Mouse (Mus musculus): ENCODE results near the gene Nfu1. TPM values are rescaled to one million over a fixed set of nuclear protein-coding genes. Genes with fewer than 3 reads are reported as not detected.

Nfu1 gene
- 187 and 338 TPM in 2 replicates for total RNA-seq (2014; rRNA removed)
- polyA plus RNA-seq (2015; fragmentation: Nextera tagmentation; extraction: Ambion mirVana) = 166 and 167 TPM in 2 replicates

DNA sequence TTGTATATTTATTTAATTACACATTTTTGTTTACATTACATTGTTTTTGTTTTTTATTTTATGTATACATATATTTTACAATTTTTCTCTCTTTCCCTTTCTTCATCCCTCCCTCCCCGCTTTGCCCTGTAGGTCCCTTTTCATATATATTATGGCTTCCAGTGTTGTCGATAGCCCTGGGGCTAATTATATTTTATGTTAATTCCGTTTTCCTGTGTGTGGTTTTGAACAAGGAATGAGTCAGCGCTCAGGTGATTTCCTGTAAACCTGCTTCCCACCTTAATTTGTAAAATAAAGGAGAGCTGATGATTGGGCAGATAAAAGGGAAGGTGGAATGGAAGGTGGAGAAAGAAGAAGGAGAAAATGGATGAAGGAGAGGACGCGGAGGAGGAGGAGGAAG is at the start of gene Nfu1:
Gene Nfu1, plus strand, starts transcription at position 350 of the 400 bp plus-strand sequence.
- ATAC-seq (no peak), DNase-seq (ENCODE audit: low spot score) (no peak)
- H3K27ac ChIP-seq = peak within 1 kb of the TSS; percentile 90
- H3K9me3 ChIP-seq (ENCODE audit: low read length) = no peaks in the 10 kb centered on the region
- TF ChIP-seq CTCF (IDR thresholded peaks at IDR 0.05; ENCODE audit: low read depth) = no peak
- peak within 1 kb of the TSS; percentile 57 for H3K4me2 ChIP-seq (ENCODE audit: low read depth, low read length)
- peak within 1 kb of the TSS; percentile 96 for H3K9ac ChIP-seq (replicated peaks; ENCODE audit: low read length)
- 78% methylated on average over 6 of the region's 6 CpGs for WGBS
- H3K4me3 ChIP-seq (ENCODE audit: low read length) = peak within 1 kb of the TSS; percentile 88
- H3K27me3 ChIP-seq (ENCODE audit: insufficient read depth, low read length) = no peaks in the 10 kb centered on the region
- H3K4me1 ChIP-seq (ENCODE audit: insufficient read depth, low read length) = peaks cover 5% of the 10 kb centered on the region; the same call in 1 of the 2 replicates
- no peaks in the 10 kb centered on the region for H3K36me3 ChIP-seq (ENCODE audit: insufficient read depth, low read length)

- H3K27ac ChIP-seq = no peak overlapping the region
- ATAC-seq = no peak
- H3K9me3 ChIP-seq (ENCODE audit: low read length) = no peaks in the 10 kb centered on the region
- H3K27me3 ChIP-seq (ENCODE audit: insufficient read depth, low read length) = no peaks in the 10 kb centered on the region
- TF ChIP-seq CTCF (IDR thresholded peaks at IDR 0.05; ENCODE audit: low read depth) = no peak
- no peak overlapping the region for H3K9ac ChIP-seq (replicated peaks; ENCODE audit: low read length)
- 89% methylated on average over 7 of the region's 7 CpGs for WGBS
- no peak overlapping the region for H3K4me2 ChIP-seq (ENCODE audit: low read depth, low read length)
- no peak for DNase-seq (ENCODE audit: low spot score)
- H3K36me3 ChIP-seq (ENCODE audit: insufficient read depth, low read length) = peaks cover 62% of the 10 kb centered on the region
- H3K4me1 ChIP-seq (ENCODE audit: insufficient read depth, low read length) = no peaks in the 10 kb centered on the region
- no peak overlapping the region for H3K4me3 ChIP-seq (ENCODE audit: low read length)
Measured at GRCm38 (mm10) chr6:86963987-86964685, 44.9 kb upstream of the Nfu1 start.

- 89% methylated on average over 2 of the region's 2 CpGs for WGBS
Measured at GRCm38 (mm10) chr6:86967166-86967565, 41.9 kb upstream of the Nfu1 start.

DNA sequence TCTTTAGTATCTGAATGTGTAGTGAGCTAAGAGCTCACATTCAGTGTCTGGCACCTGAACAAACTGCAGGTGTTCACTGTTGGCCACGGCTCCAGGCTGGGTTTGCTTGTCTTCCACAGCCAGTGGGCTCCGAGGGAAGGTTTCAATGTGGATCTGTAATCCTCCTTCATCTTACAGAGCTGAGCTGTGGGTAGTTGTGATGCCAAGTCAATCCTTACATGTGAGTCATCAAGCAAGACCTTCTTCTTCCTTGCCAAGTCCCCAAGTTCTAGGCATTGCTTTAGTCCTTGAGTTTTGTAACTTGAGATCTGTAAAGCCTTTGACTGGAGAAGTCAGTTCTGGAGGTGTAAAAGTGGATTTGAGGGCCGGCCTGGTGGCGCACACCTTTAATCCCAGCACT is 35.1 kb upstream of the Nfu1 start:
- peaks cover 35% of the 10 kb centered on the region for H3K36me3 ChIP-seq (ENCODE audit: insufficient read depth, low read length)
- no peak for TF ChIP-seq CTCF (IDR thresholded peaks at IDR 0.05; ENCODE audit: low read depth)
- ATAC-seq (no peak), DNase-seq (ENCODE audit: low spot score) (no peak)
- H3K4me1 ChIP-seq (ENCODE audit: insufficient read depth, low read length) = no peaks in the 10 kb centered on the region
- H3K9me3 ChIP-seq (ENCODE audit: low read length) = no peaks in the 10 kb centered on the region
- H3K27me3 ChIP-seq (ENCODE audit: insufficient read depth, low read length) = no peaks in the 10 kb centered on the region
- H3K27ac ChIP-seq = no peak overlapping the region
- WGBS = 95% methylated on average over 4 of the region's 4 CpGs
- no peak overlapping the region for H3K9ac ChIP-seq (replicated peaks; ENCODE audit: low read length)
- H3K4me3 ChIP-seq (ENCODE audit: low read length) = no peak overlapping the region
- no peak overlapping the region for H3K4me2 ChIP-seq (ENCODE audit: low read depth, low read length)

More at GRCm38 (mm10) chr6:86967166-86967565, 41.9 kb upstream of the Nfu1 start:
- Histone ChIP-seq H3K4me3 (ENCODE audit: low read length) (no peak overlapping the region), H3K9me3 (ENCODE audit: low read length) (no peaks in the 10 kb centered on the region), H3K9ac (replicated peaks; ENCODE audit: low read length) (no peak overlapping the region), H3K27ac (no peak overlapping the region), H3K4me1 (ENCODE audit: insufficient read depth, low read length) (no peaks in the 10 kb centered on the region), H3K4me2 (ENCODE audit: low read depth, low read length) (no peak overlapping the region), H3K36me3 (ENCODE audit: insufficient read depth, low read length) (peaks cover 61% of the 10 kb centered on the region), H3K27me3 (ENCODE audit: insufficient read depth, low read length) (no peaks in the 10 kb centered on the region)
- TF ChIP-seq CTCF (IDR thresholded peaks at IDR 0.05; ENCODE audit: low read depth) = no peak
- no peak for DNase-seq (ENCODE audit: low spot score)
- no peak for ATAC-seq

- DNase-seq (ENCODE audit: low spot score) (no peak), ATAC-seq (no peak)
- Histone ChIP-seq H3K27me3 (ENCODE audit: insufficient read depth, low read length) (no peaks in the 10 kb centered on the region), H3K9me3 (ENCODE audit: low read length) (no peaks in the 10 kb centered on the region), H3K4me1 (ENCODE audit: insufficient read depth, low read length) (no peaks in the 10 kb centered on the region), H3K36me3 (ENCODE audit: insufficient read depth, low read length) (peaks cover 27% of the 10 kb centered on the region), H3K9ac (replicated peaks; ENCODE audit: low read length) (no peak overlapping the region), H3K4me2 (ENCODE audit: low read depth, low read length) (no peak overlapping the region), H3K4me3 (ENCODE audit: low read length) (no peak overlapping the region), H3K27ac (no peak overlapping the region)
- WGBS = 87% methylated on average over 8 of the region's 8 CpGs
- no peak for TF ChIP-seq CTCF (IDR thresholded peaks at IDR 0.05; ENCODE audit: low read depth)
Measured at GRCm38 (mm10) chr6:86978156-86978908, 30.7 kb upstream of the Nfu1 start.

GRCm38 (mm10) chr6:86978909-86979265 is 30.1 kb upstream of the Nfu1 start:
- no peak for TF ChIP-seq CTCF (IDR thresholded peaks at IDR 0.05; ENCODE audit: low read depth)
- DNase-seq (ENCODE audit: low spot score) = no peak
- ATAC-seq = no peak
- Histone ChIP-seq H3K4me1 (ENCODE audit: insufficient read depth, low read length) (no peaks in the 10 kb centered on the region), H3K4me3 (ENCODE audit: low read length) (no peak overlapping the region), H3K9me3 (ENCODE audit: low read length) (no peaks in the 10 kb centered on the region), H3K4me2 (ENCODE audit: low read depth, low read length) (no peak overlapping the region), H3K27me3 (ENCODE audit: insufficient read depth, low read length) (no peaks in the 10 kb centered on the region), H3K36me3 (ENCODE audit: insufficient read depth, low read length) (peaks cover 25% of the 10 kb centered on the region), H3K9ac (replicated peaks; ENCODE audit: low read length) (no peak overlapping the region), H3K27ac (no peak overlapping the region)
- 89% methylated on average over 6 of the region's 6 CpGs for WGBS
